Mouse (Mus musculus) testis, adult 2 months (tissue): Measurements from ENCODE around the gene Gm42906. TPM values are rescaled to one million over a fixed set of nuclear protein-coding genes. Genes with fewer than 3 reads are reported as not detected.
A peak's percentile ranks its signal among the peaks of the same experiment; 100 is the strongest.

ENCODE experiments used
- H3K27ac ChIP-seq: fragments of 200-500 bp; 2 replicates; pipeline ENCODE4 v1.5.1; 2012; ENCODE audit warnings: low read depth, low read length; ENCODE audit not compliant: control insufficient read depth, insufficient read depth
- H3K27me3 ChIP-seq: fragments of 200-500 bp; 2 replicates; pipeline ENCODE4 v1.6.1; 2012; ENCODE audit warnings: mild to moderate bottlenecking, low read length, moderate library complexity; ENCODE audit not compliant: control insufficient read depth, insufficient read depth
- H3K36me3 ChIP-seq: fragments of 200-500 bp; 2 replicates; pipeline ENCODE4 v1.6.1; 2012; ENCODE audit warnings: mild to moderate bottlenecking, low read length; ENCODE audit not compliant: control insufficient read depth, insufficient read depth
- H3K4me1 ChIP-seq: fragments of 200-500 bp; 2 replicates; pipeline ENCODE4 v1.6.1; 2012; ENCODE audit warnings: low read length; ENCODE audit not compliant: control insufficient read depth, insufficient read depth
- H3K4me3 ChIP-seq: fragments of 200-500 bp; 2 replicates; pipeline ENCODE4 v1.5.1; 2012; ENCODE audit warnings: low read depth, mild to moderate bottlenecking, low read length, moderate library complexity, mixed read lengths; ENCODE audit not compliant: control insufficient read depth
- CTCF ChIP-seq: fragments of 200-500 bp; IDR thresholded peaks from 2 replicates; pipeline ENCODE4 v1.5.1; 2012; ENCODE audit warnings: low read depth, mild to moderate bottlenecking, inconsistent platforms, low read length, moderate library complexity; ENCODE audit not compliant: control insufficient read depth, insufficient read depth, insufficient replicate concordance
- POLR2A ChIP-seq: fragments of 200-500 bp; IDR thresholded peaks from 2 replicates; pipeline ENCODE4 v1.6.1; 2012; ENCODE audit warnings: low read depth, mild to moderate bottlenecking, inconsistent platforms, low read length, moderate library complexity; ENCODE audit not compliant: control insufficient read depth
- polyA plus RNA-seq: library from polyadenylated mRNA; depleted of rRNA; stranded (reverse); fragments of >200 nt; gene quantifications from 2 replicates; pipeline ENCODE4 v1.2.3, GENCODE M21; 2012

The Gm42906 gene
- polyA plus RNA-seq, 1 experiment, result not detected

DNA sequence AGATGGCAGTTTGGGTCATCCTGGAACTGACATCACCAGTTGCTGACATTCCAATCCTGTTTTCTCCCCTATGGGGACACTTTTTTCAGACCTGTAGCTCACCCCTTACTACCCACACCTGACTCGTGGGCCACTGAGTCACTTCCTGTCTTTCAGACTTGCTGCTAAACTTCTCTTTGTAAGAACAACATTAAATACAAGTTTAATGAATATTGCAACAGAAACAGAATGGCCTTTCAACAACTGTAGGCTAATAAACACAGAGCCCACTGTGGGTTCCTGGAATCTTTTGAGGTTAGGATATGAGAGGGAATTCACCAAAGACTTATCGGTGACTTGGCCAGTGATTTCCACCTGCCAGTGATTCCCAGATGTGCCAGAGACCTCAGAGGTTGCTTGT, 318.1 kb downstream of the Gm42906 start:
- no peaks in the 10 kb centered on the region for H3K36me3 ChIP-seq
- peaks cover 10% of the 10 kb centered on the region for H3K4me1 ChIP-seq
- no peak overlapping the region for H3K27ac ChIP-seq
- H3K27me3 ChIP-seq, result no peaks in the 10 kb centered on the region
- TF ChIP-seq CTCF, result no peak
- TF ChIP-seq POLR2A, result no peak
- no peak overlapping the region for H3K4me3 ChIP-seq

DNA sequence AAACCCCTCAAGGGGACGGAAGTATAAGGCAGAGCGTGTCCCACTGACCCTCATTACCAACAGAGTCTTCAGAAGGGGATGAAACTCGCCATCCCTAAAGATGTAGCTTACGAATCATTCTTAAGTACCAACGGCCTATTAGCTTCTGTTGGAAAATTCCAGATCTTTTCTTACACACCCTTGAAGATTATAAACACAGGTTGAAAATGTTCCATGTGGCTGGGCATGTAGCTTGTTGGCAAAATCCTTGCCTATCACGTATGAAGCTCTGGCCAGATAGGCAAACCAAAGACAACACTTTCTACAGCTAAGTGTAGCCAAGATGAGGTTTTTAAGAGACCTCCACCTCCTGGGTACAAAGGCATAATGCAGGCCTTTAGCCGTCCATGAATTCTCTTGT, 319.0 kb downstream of the Gm42906 start:
- H3K36me3 ChIP-seq, result no peaks in the 10 kb centered on the region
- H3K4me1 ChIP-seq, result peaks cover 10% of the 10 kb centered on the region
- no peaks in the 10 kb centered on the region for H3K27me3 ChIP-seq
- TF ChIP-seq POLR2A (no peak), CTCF (no peak)
- H3K4me3 ChIP-seq, result no peak overlapping the region
- H3K27ac ChIP-seq, result no peak overlapping the region

DNA sequence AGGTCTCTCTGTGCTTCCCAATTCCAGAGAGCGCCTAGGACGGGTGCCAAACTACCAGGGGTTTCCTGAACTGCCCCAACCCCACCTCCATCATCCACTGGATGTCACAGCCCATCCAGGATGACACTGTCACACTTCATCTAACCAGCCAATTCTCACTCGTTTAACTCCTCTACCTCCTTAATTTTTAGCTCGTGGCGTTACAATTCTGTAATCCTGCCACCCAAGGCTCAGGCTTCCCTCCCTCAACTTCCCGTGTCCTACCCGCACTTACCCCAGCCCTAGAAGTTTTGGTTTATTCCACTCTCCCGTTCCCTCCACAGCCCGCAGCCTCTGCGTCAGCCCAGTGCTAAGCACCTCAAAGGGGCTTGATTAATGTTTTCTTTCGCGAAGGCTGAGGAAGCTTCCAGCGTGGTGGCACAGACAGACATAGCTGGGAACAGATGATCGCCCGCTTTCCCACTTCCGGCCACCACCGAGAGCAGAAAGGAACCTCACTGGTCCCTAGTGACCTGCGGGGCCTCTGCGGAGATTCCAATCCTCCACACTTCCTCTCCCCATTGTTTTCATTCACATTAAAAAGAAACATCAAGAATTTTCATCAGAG, 319.6 kb downstream of the Gm42906 start:
- Histone ChIP-seq H3K4me1 (peaks cover 10% of the 10 kb centered on the region), H3K4me3 (peak overlapping the region; percentile 52), H3K27me3 (no peaks in the 10 kb centered on the region), H3K27ac (no peak overlapping the region), H3K36me3 (no peaks in the 10 kb centered on the region)
- TF ChIP-seq POLR2A, result no peak
- TF ChIP-seq CTCF, result no peak

DNA sequence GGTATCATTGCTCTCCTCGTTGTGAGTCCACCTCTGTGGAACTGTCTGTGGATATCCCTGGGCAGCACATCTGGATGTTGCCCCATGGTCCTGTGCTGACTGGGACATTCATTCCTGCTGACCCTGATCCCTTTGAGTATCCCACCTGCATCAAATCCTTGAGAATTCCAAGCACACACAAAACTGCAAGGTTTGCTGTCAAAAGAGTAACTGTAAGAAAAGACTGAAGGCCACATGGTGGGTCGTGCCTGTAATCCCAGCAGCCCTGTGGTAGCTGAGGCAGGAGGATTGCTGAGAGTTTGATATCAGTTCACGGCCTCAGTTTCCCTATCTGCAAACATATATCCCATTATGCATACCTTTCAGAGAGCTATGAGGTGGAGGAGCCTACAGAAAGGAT, 321.1 kb downstream of the Gm42906 start:
- no peaks in the 10 kb centered on the region for H3K27me3 ChIP-seq
- TF ChIP-seq POLR2A (no peak), CTCF (no peak)
- H3K36me3 ChIP-seq, result no peaks in the 10 kb centered on the region
- no peak overlapping the region for H3K4me3 ChIP-seq
- peaks cover 10% of the 10 kb centered on the region for H3K4me1 ChIP-seq
- no peak overlapping the region for H3K27ac ChIP-seq

DNA sequence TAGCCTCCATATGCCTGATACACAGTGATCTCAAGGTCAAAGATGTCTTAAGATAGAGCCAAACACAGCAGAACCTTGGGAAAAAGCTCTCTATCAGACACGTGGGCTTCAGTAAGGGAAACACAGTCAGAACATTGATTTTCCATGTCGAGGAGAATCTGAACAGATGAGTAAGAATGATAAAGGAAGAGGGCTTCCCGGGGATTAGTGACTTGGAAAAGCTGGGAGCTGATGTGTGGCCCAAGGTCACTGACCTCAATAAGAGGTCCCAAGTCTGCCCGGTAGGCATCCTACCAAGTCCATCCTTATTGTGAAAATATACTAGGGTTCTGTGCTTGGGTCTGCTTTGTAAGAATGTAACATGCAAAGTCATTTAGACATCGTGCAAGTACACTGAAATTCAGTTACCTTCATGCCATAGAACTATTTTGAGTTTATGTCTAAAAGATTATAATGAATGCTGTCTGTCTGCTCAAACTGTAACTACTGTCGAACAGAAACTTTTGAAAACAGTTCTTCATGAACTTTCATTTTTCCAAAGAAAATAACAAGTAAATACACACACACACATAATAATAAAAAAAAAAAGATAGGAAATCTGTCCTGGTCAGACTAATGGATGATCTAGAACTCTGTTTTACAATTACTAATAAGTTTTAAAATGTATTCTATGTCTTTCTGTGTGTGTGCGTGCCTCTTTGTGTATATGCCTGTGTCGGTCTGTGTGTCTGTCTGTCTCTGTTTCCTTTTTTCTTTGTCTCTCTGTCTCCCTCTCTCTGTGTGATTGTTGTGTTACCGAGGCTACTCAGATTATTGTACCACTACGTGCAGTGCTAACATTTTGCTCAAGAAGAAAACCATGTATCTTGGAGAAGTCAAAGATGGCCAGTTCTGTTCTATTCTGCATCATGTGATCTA, 322.6 kb downstream of the Gm42906 start:
- no peak overlapping the region for H3K27ac ChIP-seq
- H3K27me3 ChIP-seq, result no peaks in the 10 kb centered on the region
- H3K4me3 ChIP-seq, result no peak overlapping the region
- H3K36me3 ChIP-seq, result no peaks in the 10 kb centered on the region
- no peak for TF ChIP-seq CTCF
- no peak for TF ChIP-seq POLR2A
- peaks cover 10% of the 10 kb centered on the region for H3K4me1 ChIP-seq

DNA sequence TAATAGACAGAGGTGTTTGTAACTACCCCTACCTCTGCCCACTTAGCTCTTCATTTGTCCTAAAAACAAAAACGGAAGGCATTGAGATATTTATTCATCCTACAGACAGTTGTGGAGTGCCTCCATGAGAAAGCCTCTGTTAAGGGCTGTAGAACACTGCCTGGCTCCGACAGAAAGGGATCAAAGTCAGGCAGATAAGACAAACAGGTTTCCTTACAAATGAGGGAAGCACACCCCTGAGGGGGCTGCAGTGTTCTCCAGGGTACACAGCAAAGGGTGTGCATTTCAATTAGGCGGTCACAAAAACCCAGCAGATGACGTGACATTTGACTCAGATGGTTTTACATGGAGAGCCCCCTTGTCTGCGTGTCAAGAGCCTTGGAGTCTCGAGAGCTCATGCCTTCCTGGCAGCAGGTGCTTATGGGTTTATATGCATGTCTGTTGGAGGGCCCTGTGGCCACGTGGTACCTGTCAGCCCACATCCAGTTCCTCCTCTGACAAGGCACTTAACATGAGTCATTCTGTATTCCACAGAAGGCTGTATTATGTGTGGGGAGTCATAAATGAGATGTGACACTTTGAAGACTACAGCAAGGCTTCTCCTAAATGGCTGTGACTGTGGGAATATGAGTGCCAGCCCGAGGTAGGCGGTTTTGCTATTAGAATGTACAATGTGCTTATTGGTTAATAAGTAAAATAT, 323.5 kb downstream of the Gm42906 start:
- TF ChIP-seq POLR2A (no peak), CTCF (no peak)
- no peak overlapping the region for H3K27ac ChIP-seq
- H3K4me1 ChIP-seq, result peaks cover 8% of the 10 kb centered on the region

DNA sequence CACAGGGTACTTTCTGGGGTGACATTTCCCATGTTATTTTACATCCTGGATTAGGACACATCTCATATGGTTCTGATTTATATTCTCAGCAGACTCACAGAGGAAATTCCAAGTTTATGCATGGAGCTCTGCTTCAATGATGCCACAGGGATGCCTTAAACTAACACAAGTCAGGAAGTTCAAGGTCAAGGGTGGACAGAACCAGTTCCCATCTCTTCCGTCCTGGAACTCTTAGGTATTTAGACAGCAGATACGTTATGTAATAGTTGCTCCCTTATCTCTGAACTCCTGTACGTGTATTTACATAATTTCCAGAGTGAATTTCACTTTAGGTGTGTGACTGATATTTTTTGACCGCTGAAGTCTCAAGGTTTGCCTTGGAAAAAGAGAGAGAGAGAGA, 324.7 kb downstream of the Gm42906 start:
- H3K27ac ChIP-seq, result no peak overlapping the region
- no peak overlapping the region for H3K4me3 ChIP-seq
- no peaks in the 10 kb centered on the region for H3K36me3 ChIP-seq
- TF ChIP-seq POLR2A (no peak), CTCF (no peak)
- peaks cover 2% of the 10 kb centered on the region for H3K4me1 ChIP-seq
- H3K27me3 ChIP-seq, result no peaks in the 10 kb centered on the region

More for the DNA sequence above, 323.5 kb downstream of the Gm42906 start:
- Histone ChIP-seq H3K27me3 (no peaks in the 10 kb centered on the region), H3K36me3 (no peaks in the 10 kb centered on the region), H3K4me3 (no peak overlapping the region)
